Comparison of ENCODE assay signal across 26 mouse cellular contexts in the genomic region with DNA sequence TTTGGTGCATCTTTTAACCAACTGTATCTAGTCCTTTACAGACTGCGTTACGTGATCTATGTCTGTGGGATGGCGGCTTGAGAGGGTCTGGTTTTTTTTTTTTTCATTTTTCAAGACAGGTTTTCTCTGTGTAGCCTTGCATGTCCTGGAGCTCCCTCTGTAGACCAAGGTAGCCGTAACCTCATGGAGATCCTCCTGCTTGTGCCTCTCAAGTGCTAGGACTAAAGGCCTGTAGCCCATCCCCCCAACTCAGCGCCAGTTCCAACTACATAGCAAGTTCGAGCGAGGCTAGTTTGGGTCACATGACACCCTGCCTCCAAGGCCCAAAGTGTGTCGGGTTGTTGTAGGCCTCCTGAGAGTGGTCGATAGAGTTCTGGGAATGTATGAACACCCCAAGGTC. TPM values are rescaled to one million over a fixed set of nuclear protein-coding genes. Genes with fewer than 3 reads are reported as not detected.
"Had no signal": no experiment of that assay in that cellular context is flagged by ENCODE, and none has a peak within 500 bp of the region (broad histone marks: within the 10 kb centered on the region; RNA-seq: fewer than 3 reads in every experiment).

No protein-coding gene starts in this region.

- H3K9ac ChIP-seq: heart, embryonic 13.5 days; heart, embryonic 15.5 days; hindbrain, embryonic 13.5 days; hindbrain, embryonic 15.5 days; kidney, embryonic 15.5 days; limb, embryonic 12.5 days had no signal

- H3K27ac ChIP-seq: heart, adult 2 months; heart, embryonic 13.5 days; heart, embryonic 15.5 days; hindbrain, embryonic 13.5 days; hindbrain, embryonic 15.5 days; hindbrain, postnatal 0 days; kidney, embryonic 15.5 days; layer of hippocampus, adult 2 months; left cerebral cortex, adult 2 months; limb, embryonic 10.5 days; limb, embryonic 12.5 days had no signal

- H3K27me3 ChIP-seq: heart, embryonic 13.5 days; heart, embryonic 15.5 days; hindbrain, embryonic 13.5 days; hindbrain, embryonic 15.5 days; kidney, embryonic 15.5 days; limb, embryonic 12.5 days had no signal

- H3K4me1 ChIP-seq: heart, embryonic 15.5 days; hindbrain, embryonic 13.5 days; hindbrain, embryonic 15.5 days; limb, embryonic 10.5 days; limb, embryonic 12.5 days had no signal

- H3K4me2 ChIP-seq: heart, embryonic 11.5 days; heart, embryonic 13.5 days; heart, embryonic 15.5 days; hindbrain, embryonic 13.5 days; hindbrain, embryonic 15.5 days; kidney, embryonic 15.5 days; limb, embryonic 12.5 days had no signal

- H3K36me3 ChIP-seq: hindbrain, embryonic 15.5 days had no signal

- DNase-seq: gastrocnemius, postnatal 14 days; gastrocnemius, postnatal 36 days; heart, adult 11 months; heart, adult 2 months; heart, postnatal 14 days; heart, postnatal 36 days; kidney, adult 11 months; kidney, adult 2 months; kidney, adult 9 months; kidney, postnatal 10 days; kidney, postnatal 25 days; kidney, postnatal 4 days; liver had no signal

- H3K4me3 ChIP-seq: heart, adult 2 months; heart, embryonic 13.5 days; heart, embryonic 15.5 days; hindbrain, embryonic 13.5 days; hindbrain, embryonic 15.5 days; kidney, embryonic 15.5 days; layer of hippocampus, adult 2 months; left cerebral cortex, adult 2 months; limb, embryonic 10.5 days; limb, embryonic 12.5 days had no signal

- ATAC-seq: hindbrain, postnatal 0 days; intestine, embryonic 16.5 days had no signal

- H3K9me3 ChIP-seq: heart, embryonic 13.5 days; heart, embryonic 15.5 days; hindbrain, embryonic 13.5 days; hindbrain, embryonic 15.5 days; kidney, embryonic 15.5 days; limb, embryonic 10.5 days; limb, embryonic 12.5 days had no signal

RNA-seq across cellular contexts. Expression of gene Gm9918, which starts 38.4 kb away (rescaled TPM):
- polyA plus RNA-seq: heart, adult 2 months; heart, embryonic 13.5 days; heart, embryonic 15.5 days; heart, postnatal 0 days had no signal
